Mouse (Mus musculus) kidney, adult 2 months (tissue): ENCODE data around the gene Zfp879.

ENCODE experiments used
- CTCF ChIP-seq: fragments of 200-500 bp; conservative IDR thresholded peaks from 2 replicates; pipeline ENCODE4 v1.5.1; 2011; ENCODE audit warnings: low read depth, mild to moderate bottlenecking, control low read depth, low read length, moderate library complexity, mixed read lengths; ENCODE audit not compliant: insufficient read depth, insufficient read length
- POLR2A ChIP-seq: fragments of 200-500 bp; IDR thresholded peaks from one replicate; pipeline ENCODE4 v1.6.1; 2011; ENCODE audit warnings: low read depth, low read length, control low read depth

GRCm38 (mm10) chr11:50850989-50851601 lies 9.7 kb upstream of the Zfp879 start:
- TF ChIP-seq CTCF = no peak
- no peak for TF ChIP-seq POLR2A
